Mouse (Mus musculus) activated CD4-positive, CD25-positive, alpha-beta regulatory T cell, adult 4 months (primary cell): ENCODE results near the gene Kmt2b. TPM values are rescaled to one million over a fixed set of nuclear protein-coding genes. Genes with fewer than 3 reads are reported as not detected.

Experiments
- ATAC-seq: one replicate; pipeline ENCODE4 v1.8.0; 2017
- polyA plus RNA-seq, 2 experiments: library from polyadenylated mRNA; unstranded; fragments of 100-300 nt; shearing (Covaris generic); gene quantifications; one replicate each; pipeline ENCODE4 v1.2.1; 2017

Kmt2b gene
- polyA plus RNA-seq, 2 experiments from 2014 or later, result 14.9 to 16.9 TPM

DNA sequence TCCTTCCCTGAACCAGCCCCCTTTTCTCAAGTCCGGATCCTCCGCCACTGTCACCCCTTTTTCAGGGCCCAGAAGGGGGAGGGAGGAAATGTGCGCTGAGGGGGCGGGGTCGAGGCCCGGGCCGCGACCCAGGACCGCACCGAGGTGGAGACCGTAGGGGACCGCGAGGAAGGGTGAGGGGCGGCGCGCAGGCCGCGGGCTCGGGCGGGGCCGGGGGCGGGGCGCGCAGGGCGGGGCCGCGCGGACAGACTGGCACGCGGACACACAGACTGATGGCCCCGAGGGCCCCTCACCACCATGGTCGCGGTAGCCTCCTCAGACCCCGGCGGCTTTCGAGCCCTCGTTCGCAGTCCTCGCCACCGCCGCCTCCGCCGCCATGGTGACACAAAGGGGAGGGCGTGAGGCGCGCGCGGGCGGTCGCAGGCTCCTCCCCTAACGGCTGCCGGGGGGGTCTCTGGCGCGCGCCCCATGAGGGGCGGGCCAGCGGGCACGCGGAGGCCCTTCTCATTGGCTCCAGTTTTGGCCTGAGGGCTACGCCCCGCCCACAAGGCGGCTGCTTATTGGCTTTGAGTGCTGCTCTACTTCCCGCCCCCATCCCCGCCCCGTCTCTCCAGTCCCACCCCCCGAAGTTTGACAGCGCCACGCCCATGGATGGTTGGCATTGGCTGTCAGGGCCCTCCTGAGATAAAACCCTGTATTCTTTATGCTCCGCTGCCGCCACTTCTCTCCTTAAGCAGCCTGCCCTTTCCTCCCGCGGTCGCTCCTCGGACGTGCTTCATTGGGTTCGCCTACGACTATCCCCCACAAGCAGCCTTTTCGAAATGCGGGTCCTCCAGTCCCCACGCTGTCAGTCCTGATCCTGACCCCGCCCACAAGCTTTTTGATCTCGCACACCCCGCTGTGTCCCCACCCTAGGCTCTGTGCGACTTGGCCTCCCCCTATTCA, 53.6 kb downstream of the Kmt2b start, which contains the start of gene Arhgap33:
Gene Arhgap33 (minus strand): TSS at position 428 of the 945 bp plus-strand sequence.
- peak; percentile 91 for ATAC-seq

- ATAC-seq, result no peak
Observed at GRCm38 (mm10) chr7:30533941-30534632, 54.4 kb downstream of the Kmt2b start.

DNA sequence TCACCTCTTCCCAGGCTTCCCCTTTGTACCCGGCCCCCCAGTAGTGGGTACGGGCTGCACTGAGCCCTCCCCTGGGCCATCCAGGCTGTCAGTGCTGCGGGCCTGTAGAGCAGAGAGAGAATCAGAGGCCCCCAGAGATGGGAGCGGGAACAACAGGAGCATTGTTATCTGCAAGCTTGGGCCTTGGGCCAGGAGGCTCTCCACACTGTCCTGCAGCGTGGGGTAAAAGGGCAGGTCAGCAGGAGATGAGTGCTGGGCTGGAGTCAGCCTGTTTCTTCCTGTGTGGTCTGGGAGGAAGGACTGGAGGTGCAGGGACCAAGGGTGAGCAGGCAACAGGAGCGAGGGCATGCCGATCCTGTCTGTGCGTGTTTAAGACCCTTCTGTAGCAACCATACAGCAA, 55.6 kb downstream of the Kmt2b start:
- no peak for ATAC-seq

DNA sequence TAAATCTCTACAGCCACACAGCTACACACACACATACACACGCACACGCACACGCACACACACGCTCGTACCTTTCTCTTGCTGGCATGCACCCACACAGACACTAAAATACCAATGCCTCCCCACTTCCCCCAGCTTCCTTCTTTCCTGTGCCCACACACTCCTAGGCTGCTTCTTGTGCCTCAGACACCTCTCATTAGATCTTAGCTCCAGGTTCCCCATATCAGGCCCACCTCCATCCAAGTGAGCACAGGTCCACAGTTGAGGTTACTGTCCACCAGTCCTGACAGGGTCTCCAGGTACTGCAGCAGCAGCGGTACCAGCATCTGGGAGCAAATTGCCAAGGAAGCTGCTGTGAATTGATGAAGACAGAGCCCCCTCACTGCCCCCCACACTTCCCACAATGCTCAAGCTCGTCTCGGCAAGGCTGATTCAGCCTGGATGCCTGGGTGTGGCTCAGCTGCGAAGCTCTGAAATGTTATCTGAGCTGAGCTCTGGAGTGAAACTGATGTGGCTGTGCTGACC, 57.2 kb downstream of the Kmt2b start:
- ATAC-seq, result no peak

GRCm38 (mm10) chr7:30526981-30527380, 61.5 kb downstream of the Kmt2b start:
- no peak for ATAC-seq

DNA sequence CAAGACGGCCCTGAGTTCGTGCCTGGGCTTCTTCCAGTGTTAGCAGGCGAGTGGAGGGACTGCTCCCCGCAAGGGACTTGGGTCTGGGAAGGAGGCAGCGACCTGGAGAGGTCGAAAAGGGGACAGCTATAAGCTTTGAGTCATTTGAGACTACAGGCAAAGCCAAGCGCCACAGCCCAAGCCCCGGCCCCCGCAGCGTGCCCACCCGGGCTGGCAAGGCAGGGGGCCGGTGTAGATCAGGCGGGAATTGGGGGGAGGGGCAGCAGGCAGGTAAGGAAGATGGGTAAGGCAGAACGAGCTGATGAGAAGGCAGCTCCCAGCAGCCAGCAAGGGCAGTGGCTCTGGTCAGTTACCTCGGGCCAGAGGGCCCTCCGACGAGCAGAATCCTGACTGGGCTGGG, 62.1 kb downstream of the Kmt2b start:
- no peak for ATAC-seq

DNA sequence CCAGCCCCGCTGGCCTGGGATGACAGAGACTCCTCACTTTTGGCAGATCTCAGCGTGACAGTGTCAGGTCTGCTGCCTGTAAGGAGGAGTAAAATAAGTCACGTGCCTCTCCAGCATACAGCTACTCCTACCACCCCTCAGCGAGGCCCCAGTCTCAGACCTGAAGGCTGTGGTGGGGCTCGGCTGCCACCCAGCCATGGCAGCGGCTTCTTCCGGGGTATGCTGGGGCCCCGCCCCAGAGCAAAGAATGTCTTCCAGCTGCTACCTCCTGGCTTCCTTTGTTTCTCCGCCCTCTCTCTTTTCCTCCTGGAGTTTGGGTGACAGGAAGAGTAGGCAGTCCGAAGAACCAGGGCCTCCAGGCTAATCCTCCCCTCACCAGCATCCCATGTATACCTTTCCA, 62.6 kb downstream of the Kmt2b start:
- no peak for ATAC-seq

DNA sequence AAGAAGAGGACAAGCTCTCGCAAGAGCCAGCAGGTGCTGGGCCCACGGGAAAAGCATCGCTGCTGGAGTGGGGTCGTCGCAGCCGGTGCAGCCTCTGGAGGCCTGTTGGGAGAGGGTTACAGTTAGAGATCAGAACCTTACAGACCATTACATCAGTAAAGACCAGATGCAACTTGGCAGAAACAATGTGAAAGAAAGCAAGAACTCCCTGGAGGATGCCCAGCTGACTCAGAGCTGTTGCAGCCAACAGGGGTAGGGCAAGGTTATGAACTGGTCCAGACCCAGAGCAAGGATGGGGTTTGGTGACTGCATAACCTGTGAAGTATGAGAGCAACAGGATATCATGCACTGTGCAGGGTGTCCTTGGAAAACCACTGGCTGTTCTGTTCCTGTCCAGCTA, 64.0 kb downstream of the Kmt2b start:
- ATAC-seq, result no peak

- no peak for ATAC-seq
Observed at GRCm38 (mm10) chr7:30522871-30523270, 65.7 kb downstream of the Kmt2b start.

DNA sequence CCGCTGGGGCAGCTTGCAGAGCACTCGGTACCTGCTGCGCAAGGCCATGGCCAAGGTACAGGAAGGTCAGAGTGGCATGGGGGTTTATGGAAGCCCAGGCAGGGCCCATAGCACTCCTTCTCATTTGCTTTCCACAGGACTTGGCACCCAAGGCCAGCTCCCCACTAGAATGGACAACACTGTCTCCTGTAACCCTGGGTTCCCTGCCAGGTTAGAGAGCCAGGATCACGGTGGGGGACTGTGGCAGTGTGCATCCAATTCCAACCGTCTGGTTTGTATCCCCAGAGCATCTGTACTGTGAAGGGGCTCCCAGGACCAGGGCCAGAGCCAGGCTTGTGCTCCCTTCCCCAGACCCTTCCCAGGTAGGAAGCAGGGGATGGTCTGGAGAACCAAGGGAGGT, 67.7 kb downstream of the Kmt2b start:
- no peak for ATAC-seq

GRCm38 (mm10) chr7:30520396-30520795, 68.1 kb downstream of the Kmt2b start:
- no peak for ATAC-seq

Other genes with a start within 250 kb of the Kmt2b start
- not detected for gene Lrfn3, start 226.0 kb downstream of the Kmt2b start, polyA plus RNA-seq
- 1 to 10 TPM in 1 of 2 experiments, not detected in 1; 8.1 TPM for gene Tyrobp, start 175.0 kb downstream of the Kmt2b start, polyA plus RNA-seq
- 100 to 1,000 TPM; 433 to 632 TPM for gene Hcst, start 168.9 kb downstream of the Kmt2b start, polyA plus RNA-seq
- 10 to 100 TPM; 36.5 to 41.2 TPM for gene Nfkbid, start 167.0 kb downstream of the Kmt2b start, polyA plus RNA-seq
- gene Aplp1, start 143.2 kb downstream of the Kmt2b start, polyA plus RNA-seq, result 1 to 10 TPM; 3.0 to 4.3 TPM
- not detected for gene Kirrel2, start 131.0 kb downstream of the Kmt2b start, polyA plus RNA-seq
- gene Nphs1, start 130.4 kb downstream of the Kmt2b start, polyA plus RNA-seq, result under 1 TPM in 1 of 2 experiments, not detected in 1; 0.24 TPM
- gene Prodh2, start 95.1 kb downstream of the Kmt2b start, polyA plus RNA-seq, result not detected
- 1 to 10 TPM; 1.0 to 1.1 TPM for gene Arhgap33, start 53.7 kb downstream of the Kmt2b start, polyA plus RNA-seq
- 1 to 10 TPM; 1.8 to 2.5 TPM for gene Hspb6, start 36.5 kb downstream of the Kmt2b start, polyA plus RNA-seq
- gene Proser3, start 36.4 kb downstream of the Kmt2b start, polyA plus RNA-seq, result 1 to 10 TPM; 2.5 to 4.8 TPM
- gene Lin37, start 28.9 kb downstream of the Kmt2b start, polyA plus RNA-seq, result 100 to 1,000 TPM in 1 of 2 experiments, 10 to 100 TPM in 1; 93.6 to 106 TPM
- 10 to 100 TPM; 55.1 to 58.9 TPM for gene U2af1l4, start 25.4 kb downstream of the Kmt2b start, polyA plus RNA-seq
- gene Gm49396, start 25.4 kb downstream of the Kmt2b start, polyA plus RNA-seq, result 10 to 100 TPM; 57.9 to 60.0 TPM
- gene Psenen, start 25.1 kb downstream of the Kmt2b start, polyA plus RNA-seq, result 100 to 1,000 TPM; 279 to 335 TPM
- gene Igflr1, start 23.3 kb downstream of the Kmt2b start, polyA plus RNA-seq, result 100 to 1,000 TPM; 162 to 234 TPM
- gene Zbtb32, start 10.2 kb upstream of the Kmt2b start, polyA plus RNA-seq, result 10 to 100 TPM; 15.8 to 19.7 TPM
- gene Upk1a, start 24.1 kb upstream of the Kmt2b start, polyA plus RNA-seq, result 1 to 10 TPM; 2.2 to 3.3 TPM
- gene Cox6b1, start 37.4 kb upstream of the Kmt2b start, polyA plus RNA-seq, result 100 to 1,000 TPM; 421 to 746 TPM
- not detected for gene Etv2, start 47.1 kb upstream of the Kmt2b start, polyA plus RNA-seq
- gene Rbm42, start 61.6 kb upstream of the Kmt2b start, polyA plus RNA-seq, result 10 to 100 TPM; 25.6 to 37.9 TPM
- 10 to 100 TPM; 20.0 to 20.4 TPM for gene Haus5, start 76.3 kb upstream of the Kmt2b start, polyA plus RNA-seq
- not detected for gene Pmis2, start 82.9 kb upstream of the Kmt2b start, polyA plus RNA-seq
- not detected for gene 2200002J24Rik, start 110.2 kb upstream of the Kmt2b start, polyA plus RNA-seq
- not detected for gene Atp4a, start 123.5 kb upstream of the Kmt2b start, polyA plus RNA-seq
- 10 to 100 TPM; 46.6 to 48.1 TPM for gene Tmem147, start 140.8 kb upstream of the Kmt2b start, polyA plus RNA-seq
- gene Gapdhs, start 155.0 kb upstream of the Kmt2b start, polyA plus RNA-seq, result not detected
- under 1 TPM in 1 of 2 experiments, not detected in 1; 0.69 TPM for gene Sbsn, start 162.7 kb upstream of the Kmt2b start, polyA plus RNA-seq
- gene Dmkn, start 175.0 kb upstream of the Kmt2b start, polyA plus RNA-seq, result under 1 TPM in 1 of 2 experiments, not detected in 1; 0.17 TPM
- not detected for gene Krtdap, start 199.2 kb upstream of the Kmt2b start, polyA plus RNA-seq
- gene Ffar2, start 235.0 kb upstream of the Kmt2b start, polyA plus RNA-seq, result under 1 TPM; 0.22 to 0.68 TPM